Mouse (Mus musculus): ENCODE data around the gene Gdpgp1. TPM values are rescaled to one million over a fixed set of nuclear protein-coding genes. Genes with fewer than 3 reads are reported as not detected.

The Gdpgp1 gene
- polyA plus RNA-seq, 1 experiment from 2014 or later: 4.0 TPM

DNA sequence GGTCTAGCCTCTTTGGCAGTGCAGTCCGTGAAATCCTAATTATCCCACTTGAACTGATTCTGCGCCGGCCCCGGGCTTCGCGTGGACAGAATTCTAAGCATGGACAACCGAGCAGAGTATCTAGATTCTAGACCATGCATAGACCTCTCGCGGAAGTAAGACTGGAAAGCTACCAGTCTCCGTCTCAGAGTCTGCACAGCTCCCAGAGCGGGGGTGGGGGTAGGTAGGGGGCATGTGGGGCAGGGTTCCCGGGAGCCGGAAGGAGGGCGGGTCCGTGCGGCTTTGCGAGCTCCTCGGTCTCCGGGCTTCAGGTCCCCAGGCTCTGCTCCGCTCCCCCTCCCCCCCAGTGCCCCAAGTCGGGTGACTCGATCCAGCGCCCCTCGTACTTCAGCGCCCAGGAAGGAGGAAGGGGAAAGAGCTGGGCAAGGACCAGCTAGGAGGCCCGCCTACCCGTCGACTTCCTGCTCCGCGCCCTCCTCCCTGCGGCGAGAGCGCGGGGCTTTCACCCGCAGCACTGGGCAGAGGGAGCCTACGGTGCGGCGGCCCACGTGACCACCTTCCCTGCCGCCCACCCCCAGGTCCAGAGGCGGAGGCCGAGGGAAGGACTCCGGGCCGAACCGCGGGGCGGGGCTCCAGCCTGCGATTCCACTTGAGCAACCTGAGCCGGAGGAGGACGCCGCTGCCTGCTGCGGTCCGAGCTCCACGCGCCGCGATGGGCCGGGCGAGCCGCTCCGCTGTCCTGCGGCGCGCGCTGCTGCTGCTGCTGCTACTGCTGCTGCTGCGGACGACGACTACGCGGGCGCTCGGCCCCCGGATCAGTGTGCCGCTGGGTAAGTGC, 34.5 kb upstream of the Gdpgp1 start:
- Histone ChIP-seq H3K4me2 (ENCODE audit: low read length) (peak overlapping the region; percentile 60), H3K9ac (replicated peaks; ENCODE audit: low read length) (peak overlapping the region; percentile 86), H3K27ac (replicated peaks; ENCODE audit: low read depth, low read length) (peak overlapping the region; percentile 97), H3K9me3 (ENCODE audit: control insufficient read depth, low read length) (no peaks in the 10 kb centered on the region), H3K27me3 (ENCODE audit: control insufficient read depth, insufficient read depth, low read length) (no peaks in the 10 kb centered on the region), H3K4me1 (ENCODE audit: control insufficient read depth, insufficient read depth, low read length) (peaks cover 58% of the 10 kb centered on the region), H3K36me3 (ENCODE audit: control insufficient read depth, insufficient read depth, low read length) (no peaks in the 10 kb centered on the region), H3K4me3 (replicated peaks; ENCODE audit: low read depth, low read length) (peak overlapping the region; percentile 75)
- under 1% methylated on average over 69 of the region's 74 CpGs for WGBS
- peak; percentile 90 for ATAC-seq (ENCODE audit: low FRiP score, low TSS enrichment)
- DNase-seq: peak; percentile 90

DNA sequence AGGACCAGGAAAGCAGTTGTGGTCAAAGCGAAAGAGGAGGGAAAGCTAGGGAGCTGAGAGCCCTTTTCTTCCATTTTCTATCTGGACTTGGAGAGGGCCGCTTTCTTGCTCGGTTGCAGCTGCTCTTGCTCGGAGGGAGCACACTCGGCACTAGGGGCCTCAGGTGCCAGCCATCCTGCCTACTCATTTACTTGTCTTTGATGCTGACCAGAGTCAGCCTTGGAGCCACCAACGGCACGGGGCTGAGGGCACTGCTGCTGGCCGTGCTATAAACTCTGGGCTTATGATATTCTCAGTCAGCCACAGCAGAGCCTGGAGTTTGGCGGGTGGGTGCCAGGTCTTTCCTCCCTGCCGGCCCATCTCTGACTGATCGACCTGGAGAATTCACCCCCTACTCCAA, 33.8 kb upstream of the Gdpgp1 start:
- no peak for ATAC-seq (ENCODE audit: low FRiP score, low TSS enrichment)
- Histone ChIP-seq H3K9me3 (ENCODE audit: control insufficient read depth, low read length) (no peaks in the 10 kb centered on the region), H3K4me2 (ENCODE audit: low read length) (peak overlapping the region; percentile 60), H3K27ac (replicated peaks; ENCODE audit: low read depth, low read length) (peak overlapping the region; percentile 97), H3K36me3 (ENCODE audit: control insufficient read depth, insufficient read depth, low read length) (no peaks in the 10 kb centered on the region), H3K4me1 (ENCODE audit: control insufficient read depth, insufficient read depth, low read length) (peaks cover 64% of the 10 kb centered on the region), H3K27me3 (ENCODE audit: control insufficient read depth, insufficient read depth, low read length) (no peaks in the 10 kb centered on the region), H3K9ac (replicated peaks; ENCODE audit: low read length) (peak overlapping the region; percentile 86), H3K4me3 (replicated peaks; ENCODE audit: low read depth, low read length) (peak overlapping the region; percentile 75)
- under 1% methylated on average over 11 of the region's 11 CpGs for WGBS
- peak; percentile 61 for DNase-seq

DNA sequence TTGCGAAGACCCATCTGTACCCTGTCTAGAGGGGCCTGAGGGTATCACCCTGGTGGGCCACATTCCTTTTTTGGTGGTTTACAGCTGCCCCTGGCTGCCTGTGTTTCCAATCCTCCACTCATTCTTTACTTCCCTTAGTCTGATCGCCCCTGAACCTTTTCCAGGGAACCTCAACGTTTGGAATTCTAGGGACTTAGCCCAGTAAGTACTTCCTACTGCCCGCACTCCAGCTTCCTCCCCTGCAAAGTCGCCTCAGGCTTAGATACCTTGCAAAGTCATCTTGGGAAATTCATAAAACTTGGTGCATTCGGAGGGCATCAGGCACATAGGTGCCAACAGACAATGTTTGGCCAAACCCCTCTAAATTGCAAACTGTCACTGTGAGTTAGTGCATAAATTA, 33.4 kb upstream of the Gdpgp1 start:
- Histone ChIP-seq H3K36me3 (ENCODE audit: control insufficient read depth, insufficient read depth, low read length) (no peaks in the 10 kb centered on the region), H3K4me3 (replicated peaks; ENCODE audit: low read depth, low read length) (peak overlapping the region; percentile 75), H3K9ac (replicated peaks; ENCODE audit: low read length) (peak overlapping the region; percentile 86), H3K27ac (replicated peaks; ENCODE audit: low read depth, low read length) (peak overlapping the region; percentile 97), H3K9me3 (ENCODE audit: control insufficient read depth, low read length) (no peaks in the 10 kb centered on the region), H3K27me3 (ENCODE audit: control insufficient read depth, insufficient read depth, low read length) (no peaks in the 10 kb centered on the region), H3K4me1 (ENCODE audit: control insufficient read depth, insufficient read depth, low read length) (peaks cover 64% of the 10 kb centered on the region), H3K4me2 (ENCODE audit: low read length) (peak overlapping the region; percentile 60)
- DNase-seq (no peak), ATAC-seq (ENCODE audit: low FRiP score, low TSS enrichment) (no peak)
- WGBS: 31% methylated on average over 6 of the region's 6 CpGs

DNA sequence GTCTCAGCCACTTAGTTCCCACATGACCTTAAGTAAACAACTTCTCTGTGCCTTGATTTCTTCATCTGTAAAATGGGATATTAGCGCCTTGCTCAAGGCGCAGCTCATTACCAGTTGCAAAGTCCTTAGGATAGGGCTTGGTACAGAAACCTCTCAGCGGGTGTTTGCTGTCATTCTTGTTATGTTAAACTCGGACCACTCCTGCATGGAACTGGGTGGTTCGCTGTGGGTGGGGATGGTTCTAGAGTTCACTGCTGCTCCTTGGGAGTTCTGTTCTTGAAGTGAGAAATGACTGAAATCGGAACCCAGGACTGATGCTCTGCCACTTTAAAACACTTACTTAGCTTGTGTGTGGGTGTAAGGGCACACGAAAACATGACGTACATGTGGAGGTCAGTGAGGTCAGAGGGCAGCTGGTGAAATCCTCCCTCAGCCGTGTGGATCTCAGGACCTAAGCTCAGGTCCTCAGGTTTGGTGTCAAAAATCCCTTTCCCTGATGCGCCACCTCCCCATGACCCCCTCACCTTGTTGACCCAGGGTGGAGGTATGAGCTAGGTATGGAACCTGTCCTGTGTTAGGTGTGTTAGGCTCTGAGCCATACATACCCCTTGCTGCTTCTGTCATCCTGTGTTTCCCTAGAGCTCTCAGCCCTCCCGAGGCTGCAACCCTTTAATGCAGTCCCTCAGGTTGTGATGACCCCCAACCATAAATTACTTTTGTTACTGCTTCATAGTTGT, 32.6 kb upstream of the Gdpgp1 start:
- Histone ChIP-seq H3K4me2 (ENCODE audit: low read length) (peak overlapping the region; percentile 60), H3K4me3 (replicated peaks; ENCODE audit: low read depth, low read length) (0 out of 2 replicates have a peak overlapping the region, but pooled peaks have one; percentile 75), H3K36me3 (ENCODE audit: control insufficient read depth, insufficient read depth, low read length) (no peaks in the 10 kb centered on the region), H3K9me3 (ENCODE audit: control insufficient read depth, low read length) (no peaks in the 10 kb centered on the region), H3K4me1 (ENCODE audit: control insufficient read depth, insufficient read depth, low read length) (peaks cover 59% of the 10 kb centered on the region), H3K27ac (replicated peaks; ENCODE audit: low read depth, low read length) (no peak overlapping the region), H3K27me3 (ENCODE audit: control insufficient read depth, insufficient read depth, low read length) (no peaks in the 10 kb centered on the region), H3K9ac (replicated peaks; ENCODE audit: low read length) (no peak overlapping the region)
- 81% methylated on average over 11 of the region's 11 CpGs for WGBS
- DNase-seq: no peak
- no peak for ATAC-seq (ENCODE audit: low FRiP score, low TSS enrichment)

DNA sequence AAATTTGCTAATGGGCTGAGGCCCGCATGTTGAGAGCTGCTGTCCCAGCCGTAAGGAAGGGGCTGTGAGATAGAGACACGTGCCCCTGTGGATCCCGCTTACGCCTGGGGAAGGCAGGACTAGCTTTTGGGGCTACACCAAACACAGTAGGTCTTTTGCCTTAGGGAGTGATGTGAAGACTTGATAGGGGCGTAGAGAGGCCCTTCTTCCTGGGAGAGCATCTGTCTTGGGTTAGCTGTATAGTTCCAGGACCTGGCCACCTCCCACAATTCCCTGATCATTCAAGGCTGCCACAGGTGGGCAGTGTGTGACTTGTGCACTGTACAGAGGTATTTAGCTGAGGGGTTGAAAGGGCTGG, 32.1 kb upstream of the Gdpgp1 start:
- Histone ChIP-seq H3K4me3 (replicated peaks; ENCODE audit: low read depth, low read length) (no peak overlapping the region), H3K9me3 (ENCODE audit: control insufficient read depth, low read length) (no peaks in the 10 kb centered on the region), H3K27ac (replicated peaks; ENCODE audit: low read depth, low read length) (no peak overlapping the region), H3K4me1 (ENCODE audit: control insufficient read depth, insufficient read depth, low read length) (peaks cover 59% of the 10 kb centered on the region), H3K4me2 (ENCODE audit: low read length) (peak overlapping the region; percentile 60), H3K36me3 (ENCODE audit: control insufficient read depth, insufficient read depth, low read length) (no peaks in the 10 kb centered on the region), H3K27me3 (ENCODE audit: control insufficient read depth, insufficient read depth, low read length) (no peaks in the 10 kb centered on the region), H3K9ac (replicated peaks; ENCODE audit: low read length) (no peak overlapping the region)
- WGBS: 87% methylated on average over 6 of the region's 6 CpGs
- DNase-seq (no peak), ATAC-seq (ENCODE audit: low FRiP score, low TSS enrichment) (no peak)

DNA sequence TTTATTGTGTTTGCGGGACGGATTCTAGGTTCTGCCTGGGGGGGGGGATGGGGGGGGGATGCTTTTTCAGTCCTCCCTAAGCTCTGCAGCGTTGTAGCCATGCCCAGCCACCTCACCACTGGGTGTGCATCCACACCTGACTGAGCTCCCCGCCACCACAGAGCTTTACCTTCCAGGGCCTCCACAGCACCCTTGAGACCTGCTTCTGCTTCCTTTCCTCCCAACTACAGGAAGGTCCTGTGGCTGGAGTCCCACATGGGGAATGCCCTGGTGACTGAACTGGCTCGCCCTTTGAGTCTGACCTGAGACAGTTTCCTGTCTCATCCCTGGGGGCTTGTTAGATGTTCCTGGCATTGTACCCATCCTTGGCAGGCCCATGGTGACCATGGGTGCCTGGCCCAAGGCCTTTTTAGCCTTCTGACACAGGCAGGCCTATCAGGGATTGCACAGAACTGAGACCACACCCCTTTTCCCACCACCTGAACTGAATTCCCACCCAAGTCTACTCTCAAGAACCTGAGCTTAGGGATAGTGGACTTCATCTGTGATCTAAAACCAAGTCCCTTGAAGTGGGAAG, 31.6 kb upstream of the Gdpgp1 start:
- Histone ChIP-seq H3K36me3 (ENCODE audit: control insufficient read depth, insufficient read depth, low read length) (no peaks in the 10 kb centered on the region), H3K9me3 (ENCODE audit: control insufficient read depth, low read length) (no peaks in the 10 kb centered on the region), H3K27ac (replicated peaks; ENCODE audit: low read depth, low read length) (no peak overlapping the region), H3K4me1 (ENCODE audit: control insufficient read depth, insufficient read depth, low read length) (peaks cover 59% of the 10 kb centered on the region), H3K4me2 (ENCODE audit: low read length) (no peak overlapping the region), H3K9ac (replicated peaks; ENCODE audit: low read length) (no peak overlapping the region), H3K27me3 (ENCODE audit: control insufficient read depth, insufficient read depth, low read length) (no peaks in the 10 kb centered on the region), H3K4me3 (replicated peaks; ENCODE audit: low read depth, low read length) (no peak overlapping the region)
- no peak for DNase-seq
- WGBS: 92% methylated on average over 5 of the region's 5 CpGs
- ATAC-seq (ENCODE audit: low FRiP score, low TSS enrichment): no peak

DNA sequence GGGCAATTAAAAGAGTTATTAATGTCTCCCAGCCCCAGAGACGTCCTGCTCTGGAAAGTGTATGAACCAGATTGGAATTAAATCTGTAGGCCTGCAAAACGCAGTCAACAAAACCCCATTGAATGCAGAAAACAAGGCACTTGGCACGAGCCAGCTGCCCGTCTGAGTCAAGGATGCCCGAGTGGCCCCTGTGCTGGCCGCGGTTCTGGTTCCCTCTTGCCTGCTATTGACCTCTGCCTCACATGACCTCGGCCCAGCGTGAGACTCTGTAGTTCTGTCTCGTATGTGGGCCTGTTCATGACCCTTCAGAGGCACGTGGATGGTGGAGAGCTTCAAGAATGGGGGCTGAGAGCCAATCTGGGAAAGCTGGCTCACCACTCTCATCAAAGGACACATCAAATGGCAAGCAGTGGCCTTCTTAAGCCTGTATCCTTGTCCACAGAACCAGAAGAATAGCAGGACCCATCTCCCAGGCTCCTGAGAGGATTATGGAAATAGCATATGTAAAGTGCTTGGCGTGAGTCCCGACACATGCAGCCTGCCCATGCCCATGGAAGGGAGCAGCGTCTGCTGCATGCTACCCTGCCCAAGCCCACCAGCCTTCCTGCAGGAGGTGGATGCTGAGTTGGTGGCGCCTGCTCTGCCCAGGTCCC, 30.7 kb upstream of the Gdpgp1 start:
- no peak for ATAC-seq (ENCODE audit: low FRiP score, low TSS enrichment)
- no peak overlapping the region for H3K4me3 ChIP-seq (replicated peaks; ENCODE audit: low read depth, low read length)
- no peaks in the 10 kb centered on the region for H3K9me3 ChIP-seq (ENCODE audit: control insufficient read depth, low read length)
- no peaks in the 10 kb centered on the region for H3K27me3 ChIP-seq (ENCODE audit: control insufficient read depth, insufficient read depth, low read length)
- H3K27ac ChIP-seq (replicated peaks; ENCODE audit: low read depth, low read length): peak overlapping the region; percentile 45; the same call in 1 of the 2 replicates
- peaks cover 58% of the 10 kb centered on the region for H3K4me1 ChIP-seq (ENCODE audit: control insufficient read depth, insufficient read depth, low read length)
- peak; percentile 63 for DNase-seq
- 58% methylated on average over 15 of the region's 15 CpGs for WGBS
- H3K9ac ChIP-seq (replicated peaks; ENCODE audit: low read length): no peak overlapping the region
- H3K4me2 ChIP-seq (ENCODE audit: low read length): peak overlapping the region; percentile 4; the same call in 1 of the 2 replicates
- H3K36me3 ChIP-seq (ENCODE audit: control insufficient read depth, insufficient read depth, low read length): no peaks in the 10 kb centered on the region

DNA sequence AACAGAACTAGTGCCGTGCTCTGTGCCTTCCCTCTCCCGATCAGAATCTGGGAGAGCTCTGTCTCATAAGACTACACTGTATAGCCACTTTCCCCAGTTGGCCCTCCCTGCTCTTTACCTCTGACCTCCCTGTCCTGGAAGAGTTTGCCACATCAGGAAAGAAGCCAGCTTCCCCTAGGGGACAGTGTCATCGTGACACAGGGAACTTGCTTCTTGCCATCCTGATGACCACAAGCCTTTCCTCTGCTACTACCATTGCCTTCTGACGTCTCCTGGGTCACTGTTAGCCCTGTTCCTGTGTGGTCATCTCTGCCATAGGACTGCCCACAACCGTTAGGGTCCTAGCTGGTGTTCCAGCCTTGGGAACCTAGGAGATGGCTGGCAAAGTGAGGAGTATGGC, 29.7 kb upstream of the Gdpgp1 start:
- no peak overlapping the region for H3K4me2 ChIP-seq (ENCODE audit: low read length)
- no peaks in the 10 kb centered on the region for H3K36me3 ChIP-seq (ENCODE audit: control insufficient read depth, insufficient read depth, low read length)
- WGBS: 76% methylated on average over 5 of the region's 5 CpGs

More for the DNA sequence above, 29.7 kb upstream of the Gdpgp1 start:
- Histone ChIP-seq H3K9me3 (ENCODE audit: control insufficient read depth, low read length) (no peaks in the 10 kb centered on the region), H3K4me1 (ENCODE audit: control insufficient read depth, insufficient read depth, low read length) (peaks cover 52% of the 10 kb centered on the region), H3K4me3 (replicated peaks; ENCODE audit: low read depth, low read length) (no peak overlapping the region), H3K27me3 (ENCODE audit: control insufficient read depth, insufficient read depth, low read length) (no peaks in the 10 kb centered on the region), H3K9ac (replicated peaks; ENCODE audit: low read length) (no peak overlapping the region), H3K27ac (replicated peaks; ENCODE audit: low read depth, low read length) (peak overlapping the region; percentile 77)
- ATAC-seq (ENCODE audit: low FRiP score, low TSS enrichment) (no peak), DNase-seq (no peak)

Data from midbrain, embryonic 14.5 days (tissue).